Mouse (Mus musculus) urinary bladder, postnatal 4 days (tissue): Measurements from ENCODE around the gene Dnlz.
A peak's percentile ranks its signal among the peaks of the same experiment; 100 is the strongest.

Experiments
- DNase-seq, 2 experiments: peaks; one replicate each; pipeline ENCODE4 v3.0.0; 2021 to 2022; ENCODE audit warnings: low spot score in 2 of 2

Gene Dnlz

DNA sequence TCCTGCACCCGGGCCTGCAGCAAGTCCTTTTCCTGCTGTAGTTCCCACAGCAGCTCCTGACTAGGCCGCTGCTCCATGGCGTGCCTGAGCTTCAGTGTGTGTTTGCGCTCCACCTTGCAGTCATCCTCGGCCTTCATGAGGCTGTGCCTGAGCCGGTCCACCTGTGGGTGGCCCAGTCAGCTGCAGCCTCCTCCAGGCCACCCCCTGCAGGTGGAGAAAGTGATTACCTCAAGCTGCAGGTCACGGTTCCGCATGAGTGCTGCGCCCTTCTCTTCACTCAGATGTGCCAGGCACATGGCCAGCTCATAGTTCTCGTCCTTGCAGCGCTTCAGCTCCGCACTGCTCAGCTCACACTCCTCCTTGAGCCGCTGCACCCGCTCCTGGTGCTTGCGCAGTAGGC, 5.6 kb upstream of the Dnlz start:
- DNase-seq: no peak

DNA sequence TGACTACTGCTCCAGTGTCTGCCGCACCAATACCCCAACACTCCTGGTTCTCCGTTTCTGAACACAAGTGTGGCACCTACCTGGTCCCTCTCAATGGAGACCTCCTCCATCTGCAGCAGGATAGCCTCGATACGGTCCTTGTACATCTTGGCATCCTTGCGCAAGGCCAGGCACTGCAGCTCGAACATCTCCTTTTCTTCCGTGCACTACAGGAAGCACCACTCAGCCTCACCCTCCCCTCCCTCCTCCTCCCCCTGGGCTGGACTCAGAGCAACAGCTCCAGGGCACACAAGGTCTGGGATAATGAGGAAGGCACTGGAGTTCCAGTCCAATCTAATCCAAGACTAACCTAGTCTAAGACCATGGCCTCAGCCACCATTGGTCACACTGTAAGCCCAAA, 4.8 kb upstream of the Dnlz start:
- no peak for DNase-seq

GRCm38 (mm10) chr2:26356231-26356630, 4.3 kb upstream of the Dnlz start:
- no peak for DNase-seq

DNA sequence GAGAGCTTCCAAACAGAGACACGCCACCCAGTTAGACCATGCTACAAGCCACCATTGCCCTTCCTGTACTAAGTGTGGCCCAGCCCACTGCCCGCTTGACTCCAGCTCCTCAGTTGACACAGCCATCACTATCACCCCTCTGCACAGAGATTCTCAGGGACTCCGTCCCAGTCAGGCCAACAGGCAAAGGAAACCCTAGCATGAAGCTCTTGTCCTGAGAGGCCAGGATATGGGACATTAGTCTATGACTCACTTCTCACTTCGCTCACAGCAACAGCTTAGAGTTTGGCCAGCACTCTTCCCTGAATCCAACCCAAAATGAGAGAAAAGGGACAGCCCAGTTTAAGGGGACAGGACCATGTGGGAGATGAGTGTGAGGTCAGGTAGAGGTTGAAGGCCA, 2.5 kb upstream of the Dnlz start:
- no peak for DNase-seq

DNA sequence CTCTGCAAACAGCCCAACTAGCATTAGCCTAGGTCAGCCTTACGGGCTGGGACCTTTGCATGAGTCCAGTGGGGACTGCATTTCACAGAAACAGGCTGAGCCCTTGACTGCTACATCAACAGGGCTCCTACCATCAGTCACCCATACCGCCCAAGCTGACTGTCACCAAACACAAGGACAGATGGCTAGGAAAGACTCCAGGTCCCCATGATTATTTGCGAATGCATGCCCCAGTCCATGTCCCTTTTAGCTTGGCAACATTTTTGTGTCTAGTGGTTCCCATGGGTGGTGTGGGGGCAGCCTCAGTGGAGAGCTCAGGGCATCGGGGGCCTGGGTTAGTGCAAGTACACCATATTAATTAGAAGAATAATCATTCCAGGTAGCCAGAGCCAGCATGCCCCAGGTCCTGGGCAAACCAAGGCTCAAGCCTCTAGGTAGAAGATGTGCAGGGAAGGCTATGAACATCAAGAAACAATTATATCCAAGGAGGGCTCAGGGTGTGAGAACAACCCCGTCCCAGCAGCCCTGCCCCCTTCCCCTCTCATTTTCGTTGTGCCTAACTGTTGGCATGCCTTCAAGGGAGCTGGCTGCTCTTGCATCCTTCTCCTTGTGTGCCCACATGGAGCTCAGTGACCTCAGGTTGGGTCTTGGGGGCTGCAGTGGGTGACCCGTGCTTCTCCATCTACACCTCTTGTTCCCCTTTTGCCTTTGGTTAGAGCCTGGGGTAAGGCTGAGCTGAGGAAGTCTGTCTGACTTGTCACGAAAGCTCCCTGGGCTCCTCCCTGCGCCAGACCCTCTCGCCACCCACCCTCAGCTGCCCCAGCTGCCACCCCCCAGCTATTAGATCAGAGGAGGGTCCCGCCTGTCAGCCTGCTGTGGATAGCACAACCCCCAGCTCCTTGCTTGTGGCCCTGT, 1.4 kb upstream of the Dnlz start:
- DNase-seq: no peak

GRCm38 (mm10) chr2:26352291-26352910, 491 bp upstream of the Dnlz start:
- DNase-seq: no peak

GRCm38 (mm10) chr2:26348241-26348640, 3.7 kb downstream of the Dnlz start:
- no peak for DNase-seq

DNA sequence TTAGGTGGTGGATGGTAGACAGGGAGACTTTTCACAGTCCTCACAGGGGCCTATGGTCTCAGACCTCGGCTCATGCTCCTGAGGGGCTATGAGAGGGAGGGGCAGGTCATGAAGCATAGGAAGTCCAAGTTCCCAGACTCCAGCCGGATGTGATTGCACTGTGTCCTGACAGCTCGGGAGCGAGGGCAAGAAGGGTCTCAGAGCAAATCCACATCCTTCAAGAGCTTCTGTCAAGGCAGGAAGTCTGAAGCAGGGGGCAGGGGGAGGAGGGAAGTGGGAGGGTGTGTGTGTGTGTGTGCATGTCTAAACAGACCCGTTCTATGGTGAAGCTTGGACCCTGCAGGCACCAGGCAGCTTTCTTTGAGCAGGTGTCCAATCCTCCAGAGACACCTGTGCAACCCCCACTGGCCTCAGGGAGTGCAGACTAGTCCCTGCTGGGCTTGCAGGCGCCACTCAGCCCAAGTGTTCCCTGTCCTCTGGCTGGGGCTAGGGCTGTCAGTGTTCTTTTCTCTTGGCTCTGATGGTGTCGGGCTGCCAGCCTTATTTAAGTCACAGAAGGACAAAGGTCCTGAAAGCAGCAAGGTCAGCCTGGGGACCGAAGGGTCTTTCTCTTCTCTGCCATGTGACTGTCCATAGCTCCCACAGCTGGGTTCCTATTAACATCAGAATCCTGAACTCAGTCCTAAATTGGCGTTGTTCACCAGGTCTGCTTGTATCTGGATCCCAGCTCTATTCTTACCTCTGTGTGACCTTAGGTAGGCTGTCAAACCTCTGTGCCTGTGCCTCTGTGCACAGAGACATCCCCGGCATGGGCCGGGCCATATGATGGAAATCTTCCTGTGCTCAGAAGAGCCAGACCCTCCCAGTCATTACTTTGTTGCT, 9.1 kb downstream of the Dnlz start:
- no peak for DNase-seq

- DNase-seq: peak in 1 of 2 experiments; percentile 69
Observed at GRCm38 (mm10) chr2:26342044-26342443, 9.9 kb downstream of the Dnlz start.

DNA sequence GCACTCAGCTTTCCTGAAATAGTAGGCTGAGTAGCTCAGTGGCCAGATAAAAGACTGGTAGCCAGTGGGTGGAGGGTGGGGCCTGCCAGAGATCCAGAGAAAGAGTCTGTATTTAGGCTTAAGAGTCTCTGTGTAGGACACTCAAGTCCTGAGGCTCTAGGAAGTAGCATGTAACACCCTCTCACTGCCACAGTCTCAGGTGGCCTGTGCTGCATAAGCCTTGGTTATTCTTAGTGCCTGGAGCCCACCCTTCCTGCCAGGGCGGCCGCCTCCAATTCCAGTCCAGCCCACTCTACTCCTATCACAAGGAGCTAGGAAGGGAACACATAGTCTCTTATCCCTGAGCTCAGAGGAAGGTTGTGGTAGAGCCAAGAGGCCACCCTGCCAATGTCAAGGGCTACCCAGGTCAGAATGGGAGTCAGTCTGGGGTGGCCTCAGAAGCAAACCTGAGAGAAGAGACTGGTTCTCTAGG, 10.4 kb downstream of the Dnlz start:
- DNase-seq: no peak

GRCm38 (mm10) chr2:26339204-26339551, 12.7 kb downstream of the Dnlz start:
- no peak for DNase-seq

DNA sequence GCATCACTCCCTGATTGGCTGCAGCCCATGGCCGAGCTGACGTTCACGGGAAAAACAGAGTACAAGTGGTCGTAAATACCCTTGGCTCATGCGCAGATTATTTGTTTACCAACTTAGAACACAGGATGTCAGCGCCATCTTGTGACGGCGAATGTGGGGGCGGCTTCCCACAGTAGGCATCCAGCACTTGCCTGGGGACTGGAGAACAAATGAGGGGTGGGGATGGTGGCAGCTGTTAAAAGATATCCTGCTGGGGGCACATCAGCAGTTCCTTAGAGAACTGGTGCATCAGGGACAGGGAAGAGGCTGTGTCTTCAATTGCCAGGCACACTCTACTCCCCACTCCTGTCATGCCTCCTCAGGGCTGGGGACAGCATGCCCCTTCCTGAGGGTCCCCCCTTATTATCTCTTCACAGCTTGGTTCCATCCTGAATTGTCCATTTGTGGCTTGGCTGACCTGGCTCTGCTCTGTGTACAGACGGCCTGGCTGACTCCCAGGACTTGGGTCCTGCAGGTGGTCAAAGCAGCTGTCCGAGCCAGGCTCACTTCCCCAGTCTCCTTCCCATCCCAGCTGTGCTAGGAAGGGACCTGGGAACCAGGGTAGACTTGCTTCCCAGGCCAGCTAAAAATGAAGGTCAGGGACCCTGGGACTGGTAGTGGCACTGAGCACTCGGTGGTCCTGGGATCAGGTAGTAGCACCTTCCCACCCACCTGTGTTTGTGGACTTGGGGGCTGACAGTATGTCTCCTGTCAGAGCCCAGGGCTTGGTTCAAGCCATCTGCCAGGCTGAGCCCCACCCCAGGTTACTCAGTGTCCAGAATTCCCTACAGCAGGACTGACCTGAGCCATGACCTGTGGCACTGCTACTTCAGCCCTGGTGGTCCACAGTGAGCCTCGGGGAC, 13.4 kb downstream of the Dnlz start:
- DNase-seq: no peak

DNA sequence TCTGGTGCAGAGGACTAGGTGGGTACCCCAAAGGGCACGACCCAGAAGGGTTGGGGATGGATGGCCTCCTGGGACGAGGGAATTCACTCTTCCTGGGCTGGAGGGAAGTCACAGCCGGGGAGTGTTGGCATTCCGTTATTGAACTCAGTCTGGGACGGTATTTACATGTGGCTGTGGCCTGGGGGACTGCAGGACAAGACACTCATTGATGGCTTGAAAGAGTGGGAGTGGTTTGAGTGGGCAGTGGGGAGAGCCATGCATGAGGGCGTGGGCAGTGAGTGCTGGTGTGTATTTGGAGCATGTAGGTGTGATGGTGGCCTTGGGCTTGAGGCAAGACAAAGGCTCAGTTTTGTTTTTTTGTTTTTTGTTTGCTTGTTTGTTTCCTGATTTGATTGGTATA, 21.2 kb downstream of the Dnlz start:
- no peak for DNase-seq

- DNase-seq: no peak
Observed at GRCm38 (mm10) chr2:26330056-26330468, 21.8 kb downstream of the Dnlz start.

GRCm38 (mm10) chr2:26329402-26329801, 22.5 kb downstream of the Dnlz start:
- DNase-seq: no peak

GRCm38 (mm10) chr2:26327852-26328251, 24.1 kb downstream of the Dnlz start:
- no peak for DNase-seq

DNA sequence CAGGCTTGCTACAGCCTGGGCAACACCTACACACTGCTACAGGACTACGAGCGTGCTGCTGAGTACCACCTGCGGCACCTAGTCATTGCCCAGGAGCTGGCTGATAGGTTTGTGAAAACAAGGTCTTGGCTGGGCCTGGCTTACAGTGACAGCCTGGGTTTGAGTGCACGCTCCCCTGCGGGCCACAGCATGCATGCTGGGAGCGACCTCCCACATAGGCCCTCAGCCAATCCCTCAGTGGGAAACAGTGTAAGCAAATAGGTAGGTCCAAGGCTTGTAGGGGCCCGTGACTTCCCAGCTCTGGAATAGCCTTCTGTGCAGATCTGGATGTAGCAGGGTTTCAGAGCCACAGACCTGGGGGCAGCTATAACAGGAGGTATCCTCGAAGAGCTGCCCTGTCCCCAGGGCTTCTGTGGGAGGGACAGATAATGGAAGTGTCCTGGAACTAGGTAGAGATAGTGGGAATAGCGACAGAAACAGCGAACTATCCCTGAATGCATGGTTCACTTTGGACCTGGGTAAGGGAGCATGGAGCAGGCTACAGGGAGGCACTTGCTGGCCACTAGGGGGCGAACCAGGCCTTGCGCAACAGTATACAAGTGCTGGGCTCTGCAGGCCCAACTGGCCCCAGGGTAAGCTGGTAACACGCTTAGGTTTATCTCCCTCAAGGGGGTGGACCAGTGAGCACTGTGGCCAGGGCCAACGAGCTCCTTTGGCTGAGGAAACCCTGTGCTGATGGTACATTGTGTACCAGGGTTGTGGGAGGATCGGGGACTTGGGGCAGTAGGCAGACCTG, 26.3 kb downstream of the Dnlz start:
- DNase-seq: no peak

GRCm38 (mm10) chr2:26324917-26325316, 27.0 kb downstream of the Dnlz start:
- DNase-seq: no peak

DNA sequence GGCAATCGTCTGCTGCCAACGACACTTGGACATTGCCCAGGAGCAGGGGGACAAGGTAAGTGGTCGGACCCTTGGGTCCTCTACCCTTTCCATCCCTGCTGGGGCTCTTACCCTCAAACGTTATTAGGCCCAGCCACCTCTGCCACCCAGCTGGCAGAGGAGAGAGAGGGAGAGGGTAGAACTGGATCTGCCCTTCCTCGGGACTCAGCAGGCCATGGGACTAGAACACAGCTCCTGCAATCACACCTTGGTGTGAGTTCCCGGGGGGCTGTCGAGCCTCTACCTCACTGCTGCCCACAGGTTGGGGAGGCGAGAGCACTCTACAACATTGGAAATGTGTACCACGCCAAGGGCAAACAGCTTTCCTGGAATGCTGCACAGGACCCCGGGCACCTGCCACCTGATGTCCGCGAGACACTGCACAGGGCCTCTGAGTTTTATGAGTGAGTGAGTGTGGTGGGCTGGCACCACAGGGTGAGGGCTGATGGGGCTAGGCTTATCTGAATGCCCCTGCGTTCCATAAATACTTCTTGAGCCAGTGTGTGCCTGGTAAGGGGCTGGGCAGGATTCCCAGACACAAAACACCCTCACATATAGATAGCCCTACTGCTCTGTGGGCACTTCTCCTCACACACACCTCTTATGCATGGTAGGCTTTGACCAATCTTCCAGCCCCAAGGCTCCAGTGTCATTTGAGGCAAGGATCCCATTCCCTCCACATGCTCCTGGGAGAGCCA, 28.2 kb downstream of the Dnlz start:
- no peak for DNase-seq
